Mouse (Mus musculus): Measurements from ENCODE around the gene Fbf1. TPM values are rescaled to one million over a fixed set of nuclear protein-coding genes. Genes with fewer than 3 reads are reported as not detected.
"Not testable (repeated sequence)": the region's sequence is repeated elsewhere in the genome, so short reads cannot be mapped to it uniquely, and the experiment has no call there.

Fbf1 gene
- polyA plus RNA-seq, 1 experiment from 2014 or later: 52.5 TPM

GRCm38 (mm10) chr11:116101931-116102381 lies 66.0 kb downstream of the Fbf1 start:
- Histone ChIP-seq H3K27ac (replicated peaks) (peak overlapping the region; percentile 76), H3K9me3 (no peaks in the 10 kb centered on the region), H3K9ac (0 out of 2 replicates have a peak overlapping the region, but pooled peaks have one; percentile 9), H3K4me3 (no peak overlapping the region), H3K27me3 (peaks cover 17% of the 10 kb centered on the region), H3K4me1 (replicated peaks) (peaks cover 42% of the 10 kb centered on the region), H3K36me3 (no peaks in the 10 kb centered on the region), H3K4me2 (no peak overlapping the region)
- WGBS: 37% methylated on average over 11 of the region's 11 CpGs
- peak; percentile 79 for ATAC-seq (ENCODE audit: low read depth)

DNA sequence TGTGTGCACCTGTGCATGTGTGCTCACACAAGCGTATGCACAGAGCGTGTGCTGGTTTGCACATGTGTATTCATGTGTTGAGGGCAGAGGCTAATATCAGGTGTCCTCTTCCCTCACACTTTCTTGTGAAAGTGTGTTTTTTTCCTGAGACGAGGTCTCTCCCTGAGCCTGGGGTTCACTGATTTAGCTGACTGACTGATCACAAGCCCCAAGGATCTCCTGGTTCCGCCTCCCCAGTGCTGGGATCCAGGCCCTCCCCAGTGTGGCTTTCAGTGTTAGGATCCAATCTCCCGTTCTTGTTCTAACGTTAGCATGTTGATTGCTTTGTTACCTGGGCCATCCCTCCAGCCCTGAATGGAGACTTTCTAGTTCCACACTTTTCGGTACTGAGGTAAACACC lies 67.1 kb downstream of the Fbf1 start:
- 85% methylated on average over 7 of the region's 7 CpGs for WGBS
- peak overlapping the region; percentile 76 for H3K27ac ChIP-seq (replicated peaks)
- no peak for ATAC-seq (ENCODE audit: low read depth)

GRCm38 (mm10) chr11:116100385-116100784 lies 67.6 kb downstream of the Fbf1 start:
- H3K9me3 ChIP-seq: 0 out of 2 replicates have a peak, but pooled peaks cover 5% of the 10 kb centered on the region
- ATAC-seq (ENCODE audit: low read depth): no peak
- no peak overlapping the region for H3K4me3 ChIP-seq
- H3K4me2 ChIP-seq: no peak overlapping the region
- no peaks in the 10 kb centered on the region for H3K36me3 ChIP-seq
- peaks cover 1% of the 10 kb centered on the region; the same call in 1 of the 2 replicates for H3K27me3 ChIP-seq
- no peak overlapping the region for H3K27ac ChIP-seq (replicated peaks)
- peaks cover 31% of the 10 kb centered on the region for H3K4me1 ChIP-seq (replicated peaks)
- H3K9ac ChIP-seq: no peak overlapping the region
- 87% methylated on average over 6 of the region's 6 CpGs for WGBS

More for the DNA sequence above, 67.1 kb downstream of the Fbf1 start:
- Histone ChIP-seq H3K9ac (no peak overlapping the region), H3K4me1 (replicated peaks) (peaks cover 31% of the 10 kb centered on the region), H3K36me3 (no peaks in the 10 kb centered on the region), H3K4me2 (no peak overlapping the region), H3K27me3 (peaks cover 6% of the 10 kb centered on the region; the same call in 1 of the 2 replicates), H3K9me3 (0 out of 2 replicates have a peak, but pooled peaks cover 5% of the 10 kb centered on the region), H3K4me3 (no peak overlapping the region)

DNA sequence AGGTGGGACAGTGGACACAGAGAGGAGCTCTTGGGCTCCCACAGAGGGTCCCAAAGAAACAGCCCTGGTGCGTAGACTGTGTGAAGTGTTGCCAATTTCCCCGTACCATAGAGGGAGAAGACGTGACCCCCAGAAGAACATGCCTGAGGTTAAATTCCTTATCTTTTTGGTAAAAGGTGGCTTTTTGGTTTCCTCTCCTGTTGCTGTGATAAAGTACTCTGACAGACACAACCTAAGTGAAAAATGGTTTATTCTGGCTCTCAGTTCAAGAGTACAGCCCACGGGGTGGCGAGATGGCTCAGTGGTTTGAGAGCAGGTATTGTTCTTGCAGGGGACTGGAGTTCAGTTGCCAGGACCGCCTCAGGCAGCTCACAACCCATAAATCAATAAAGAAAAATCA lies 68.5 kb downstream of the Fbf1 start:
- 86% methylated on average over 6 of the region's 6 CpGs for WGBS
- H3K4me1 ChIP-seq (replicated peaks): peaks cover 28% of the 10 kb centered on the region
- H3K9ac ChIP-seq: no peak overlapping the region
- no peaks in the 10 kb centered on the region for H3K36me3 ChIP-seq
- no peaks in the 10 kb centered on the region for H3K27me3 ChIP-seq
- ATAC-seq (ENCODE audit: low read depth): no peak
- H3K4me2 ChIP-seq: no peak overlapping the region
- H3K4me3 ChIP-seq: no peak overlapping the region
- no peak overlapping the region for H3K27ac ChIP-seq (replicated peaks)
- 0 out of 2 replicates have a peak, but pooled peaks cover 5% of the 10 kb centered on the region for H3K9me3 ChIP-seq

- Histone ChIP-seq H3K9ac (no peak overlapping the region), H3K4me1 (replicated peaks) (peaks cover 22% of the 10 kb centered on the region), H3K4me2 (no peak overlapping the region), H3K27ac (replicated peaks) (no peak overlapping the region), H3K4me3 (no peak overlapping the region), H3K9me3 (0 out of 2 replicates have a peak, but pooled peaks cover 5% of the 10 kb centered on the region), H3K27me3 (no peaks in the 10 kb centered on the region), H3K36me3 (no peaks in the 10 kb centered on the region)
- WGBS: 71% methylated on average over 14 of the region's 14 CpGs
- ATAC-seq (ENCODE audit: low read depth): no peak
Observed at GRCm38 (mm10) chr11:116098711-116099460, 69.1 kb downstream of the Fbf1 start.

DNA sequence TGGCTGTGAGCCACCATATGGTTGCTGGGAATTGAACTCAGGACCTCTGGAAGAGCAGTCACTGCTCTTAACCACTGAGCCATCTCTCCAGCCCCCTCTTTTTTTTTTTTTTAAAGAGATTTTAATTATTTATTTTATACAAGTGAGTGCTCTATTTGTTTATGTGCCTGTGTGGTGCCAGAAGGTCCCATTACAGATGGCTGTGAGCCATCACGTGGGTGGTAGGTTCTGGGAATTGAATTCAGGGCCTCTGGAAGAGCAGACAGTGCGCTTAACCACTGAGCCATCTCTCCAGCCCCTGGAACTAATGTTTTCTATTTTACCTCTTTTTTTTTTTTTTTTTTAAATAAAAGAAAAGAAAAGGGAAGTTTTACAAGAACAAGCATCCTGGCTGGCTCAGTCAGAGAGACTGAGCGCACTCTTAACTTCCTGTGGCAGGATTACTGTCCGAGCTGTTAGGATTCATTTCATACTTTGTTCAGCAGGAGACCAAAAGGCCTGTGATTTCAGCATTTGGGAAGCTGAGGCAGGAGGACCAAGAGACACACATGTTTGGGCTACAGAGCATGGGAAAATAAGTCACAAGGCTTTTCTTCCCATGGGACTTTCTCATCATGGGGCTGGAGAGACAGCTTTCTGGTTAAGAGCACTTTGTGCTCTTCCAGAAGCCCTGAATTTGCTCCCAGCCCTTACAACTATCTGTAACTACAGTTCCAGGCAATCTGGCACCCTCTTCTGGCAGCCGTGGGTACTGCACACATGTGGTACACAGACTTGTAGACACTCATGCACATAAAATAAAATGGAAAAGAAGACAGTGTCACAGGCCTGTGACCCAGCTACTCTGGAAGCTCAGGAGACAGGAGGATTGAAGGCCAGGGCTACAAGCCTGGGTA lies 71.5 kb downstream of the Fbf1 start:
- Histone ChIP-seq H3K9me3 (0 out of 2 replicates have a peak, but pooled peaks cover 5% of the 10 kb centered on the region), H3K4me3 (no peak overlapping the region), H3K4me2 (no peak overlapping the region), H3K4me1 (replicated peaks) (peaks cover 4% of the 10 kb centered on the region), H3K27ac (replicated peaks) (no peak overlapping the region), H3K9ac (no peak overlapping the region), H3K36me3 (no peaks in the 10 kb centered on the region), H3K27me3 (no peaks in the 10 kb centered on the region)
- no peak for ATAC-seq (ENCODE audit: low read depth)
- WGBS: 90% methylated on average over 5 of the region's 5 CpGs

- no peak overlapping the region for H3K27ac ChIP-seq (replicated peaks)
- 0 out of 2 replicates have a peak, but pooled peaks cover 5% of the 10 kb centered on the region for H3K9me3 ChIP-seq
- no peaks in the 10 kb centered on the region for H3K36me3 ChIP-seq
- no peaks in the 10 kb centered on the region for H3K4me1 ChIP-seq (replicated peaks)
- H3K4me2 ChIP-seq: no peak overlapping the region
- no peaks in the 10 kb centered on the region for H3K27me3 ChIP-seq
- WGBS: 74% methylated on average over 3 of the region's 3 CpGs
- H3K9ac ChIP-seq: no peak overlapping the region
- no peak overlapping the region for H3K4me3 ChIP-seq
- no peak for ATAC-seq (ENCODE audit: low read depth)
Observed at GRCm38 (mm10) chr11:116095573-116095972, 72.4 kb downstream of the Fbf1 start.

DNA sequence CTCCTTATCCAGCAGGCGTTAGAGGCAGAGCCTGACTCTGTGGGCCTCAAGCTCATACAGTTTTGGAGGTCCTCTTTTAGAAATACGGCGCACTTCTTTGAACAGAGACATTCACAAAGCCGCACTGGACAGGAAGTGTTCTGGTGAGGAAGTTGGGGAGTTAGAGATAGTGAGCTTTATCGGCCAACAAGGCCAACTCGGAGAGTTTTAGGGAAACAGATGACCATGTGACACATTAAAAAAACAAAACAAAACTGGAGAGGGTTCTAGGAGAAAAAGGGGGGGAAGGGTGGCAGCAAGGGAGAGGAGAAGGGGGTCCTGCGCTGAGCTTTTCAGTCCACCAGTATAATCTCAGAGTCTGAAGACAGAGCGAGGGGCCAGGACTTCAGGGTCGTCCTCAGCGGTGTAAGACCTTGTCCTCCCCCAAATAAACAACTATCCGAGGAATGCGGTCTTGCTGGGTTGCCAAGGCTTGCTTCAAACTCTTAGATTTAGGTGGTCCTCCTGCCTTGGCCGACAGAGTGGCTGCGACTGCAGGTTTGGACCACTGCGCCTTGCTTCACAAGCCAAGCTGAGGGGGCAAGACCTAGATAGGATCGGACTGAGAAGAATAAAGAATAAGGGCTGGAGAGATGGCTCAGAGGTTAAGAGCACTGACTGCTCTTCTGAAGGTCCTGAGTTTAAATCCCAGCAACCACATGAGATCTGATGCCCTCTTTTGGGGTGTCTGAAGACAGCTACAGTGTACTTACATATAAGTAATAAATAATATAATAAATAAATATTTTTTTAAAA lies 74.0 kb downstream of the Fbf1 start:
- WGBS: 69% methylated on average over 16 of the region's 16 CpGs
- ATAC-seq (ENCODE audit: low read depth): no peak
- no peak overlapping the region for H3K4me3 ChIP-seq

GRCm38 (mm10) chr11:116092959-116093358 lies 75.0 kb downstream of the Fbf1 start:
- not testable (repeated sequence) for H3K9me3 ChIP-seq; H3K36me3 ChIP-seq; H3K4me1 ChIP-seq (replicated peaks); ATAC-seq (ENCODE audit: low read depth); H3K27me3 ChIP-seq; H3K4me2 ChIP-seq; H3K27ac ChIP-seq (replicated peaks); H3K4me3 ChIP-seq; H3K9ac ChIP-seq
- 90% methylated on average over 6 of the region's 6 CpGs for WGBS

More for the DNA sequence above, 74.0 kb downstream of the Fbf1 start:
- H3K4me2 ChIP-seq: no peak overlapping the region
- 0 out of 2 replicates have a peak, but pooled peaks cover 5% of the 10 kb centered on the region for H3K9me3 ChIP-seq
- no peaks in the 10 kb centered on the region for H3K27me3 ChIP-seq
- H3K4me1 ChIP-seq (replicated peaks): no peaks in the 10 kb centered on the region
- H3K27ac ChIP-seq (replicated peaks): no peak overlapping the region
- no peaks in the 10 kb centered on the region for H3K36me3 ChIP-seq
- no peak overlapping the region for H3K9ac ChIP-seq

Measured in neural tube, embryonic 13.5 days (tissue).